Mouse (Mus musculus): ENCODE measurements at regions not wholly inside any gene's neighbourhood (a gene's known extent, or its start where the extent isn't known, plus 50 kb on each side); places are given as distances from the start of the nearest gene placed in this dataset.

DNA sequence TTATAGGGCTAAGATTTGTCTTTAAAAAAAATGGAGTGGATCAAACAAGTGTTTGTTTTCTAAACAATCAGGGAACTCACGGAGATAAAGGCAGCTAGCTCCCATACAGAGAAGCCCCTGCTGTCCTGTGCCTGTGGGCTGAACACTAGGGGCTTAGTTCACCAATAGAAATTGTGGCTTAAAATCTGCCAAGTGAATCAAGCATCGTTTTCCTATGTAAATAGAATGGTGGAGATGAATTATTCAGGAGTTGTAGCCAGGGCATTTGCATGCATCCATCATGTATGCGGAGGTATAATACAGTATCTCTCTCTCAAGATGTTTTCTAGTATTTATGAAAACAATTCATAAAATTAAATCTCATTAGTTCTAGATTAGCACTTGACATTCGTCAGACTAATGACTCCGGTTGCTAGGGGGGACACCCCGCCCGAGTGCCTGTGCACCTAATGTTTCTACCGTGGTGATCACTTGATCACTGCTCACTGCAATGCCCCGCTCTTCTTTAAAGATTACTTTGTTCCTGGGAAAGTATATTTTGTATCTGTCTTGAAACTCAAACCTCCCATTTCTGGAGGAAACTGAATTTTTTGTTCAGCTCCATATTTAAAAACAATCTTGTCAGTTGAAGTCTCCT lies 469.1 kb downstream of the Glrx3 start:
- no peaks in the 10 kb centered on the region for H3K36me3 ChIP-seq (replicated peaks; ENCODE audit: control insufficient read depth, insufficient read depth, low read depth)
- no peak overlapping the region for H3K4me3 ChIP-seq (ENCODE audit: insufficient read depth in 1 of 2, low read depth in 2 of 2, low read length in 2 of 2)
- no peak overlapping the region for H3K9ac ChIP-seq (replicated peaks)
- TF ChIP-seq CTCF (IDR thresholded peaks at IDR 0.05; ENCODE audit: low read depth) (no peak), EP300 (IDR thresholded peaks at IDR 0.05; ENCODE audit: low read depth) (no peak)
- DNase-seq (ENCODE audit: low read depth in 3 of 3, low spot score in 3 of 3) (no peak), ATAC-seq (ENCODE audit: insufficient read depth) (no peak)
- H3K27me3 ChIP-seq (ENCODE audit: control insufficient read depth, insufficient read depth, low read length): no peaks in the 10 kb centered on the region
- no peaks in the 10 kb centered on the region for H3K4me1 ChIP-seq (replicated peaks; ENCODE audit: control insufficient read depth in 2 of 2, insufficient read depth in 2 of 2, low read length in 1 of 2)
- no peak overlapping the region for H3K4me2 ChIP-seq (ENCODE audit: low read depth)
- no peak overlapping the region for H3K27ac ChIP-seq
- whole genome bisulfite sequencing (ENCODE audit: insufficient replicate concordance): 60% methylated on average over 9 of the region's 9 CpGs
- H3K9me3 ChIP-seq (ENCODE audit: control insufficient read depth, low read length): no peaks in the 10 kb centered on the region

DNA sequence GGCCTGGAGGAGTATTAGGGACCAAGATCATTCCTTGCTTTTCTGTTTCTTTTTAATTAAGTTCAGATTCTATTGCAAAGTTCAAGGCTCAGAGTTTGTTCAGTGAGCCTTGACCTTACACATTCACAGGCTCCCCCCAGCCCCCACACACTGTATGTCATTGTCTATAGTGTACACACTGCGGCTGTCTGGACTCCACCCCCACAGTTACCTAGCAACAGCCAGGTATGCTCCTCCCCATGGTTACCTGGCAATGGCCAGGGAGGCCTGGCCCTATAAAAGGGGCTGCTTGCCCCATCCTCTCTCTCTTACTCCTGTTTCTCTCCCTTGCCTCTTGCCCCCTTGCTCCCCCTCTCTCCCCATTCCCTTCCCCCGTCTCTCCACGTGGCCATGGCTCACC lies 472.0 kb downstream of the Glrx3 start:
- TF ChIP-seq CTCF (IDR thresholded peaks at IDR 0.05; ENCODE audit: low read depth) (no peak), EP300 (IDR thresholded peaks at IDR 0.05; ENCODE audit: low read depth) (no peak)
- H3K9me3 ChIP-seq (ENCODE audit: control insufficient read depth, low read length): no peaks in the 10 kb centered on the region
- no peak overlapping the region for H3K4me3 ChIP-seq (ENCODE audit: insufficient read depth in 1 of 2, low read depth in 2 of 2, low read length in 2 of 2)
- no peaks in the 10 kb centered on the region for H3K27me3 ChIP-seq (ENCODE audit: control insufficient read depth, insufficient read depth, low read length)
- DNase-seq (ENCODE audit: low read depth in 3 of 3, low spot score in 3 of 3) (no peak), ATAC-seq (ENCODE audit: insufficient read depth) (no peak)
- H3K9ac ChIP-seq (replicated peaks): no peak overlapping the region
- no peaks in the 10 kb centered on the region for H3K4me1 ChIP-seq (replicated peaks; ENCODE audit: control insufficient read depth in 2 of 2, insufficient read depth in 2 of 2, low read length in 1 of 2)
- H3K4me2 ChIP-seq (ENCODE audit: low read depth): no peak overlapping the region
- no peaks in the 10 kb centered on the region for H3K36me3 ChIP-seq (replicated peaks; ENCODE audit: control insufficient read depth, insufficient read depth, low read depth)
- WGBS (ENCODE audit: insufficient replicate concordance): 33% methylated on average over 3 of the region's 3 CpGs
- H3K27ac ChIP-seq: no peak overlapping the region

DNA sequence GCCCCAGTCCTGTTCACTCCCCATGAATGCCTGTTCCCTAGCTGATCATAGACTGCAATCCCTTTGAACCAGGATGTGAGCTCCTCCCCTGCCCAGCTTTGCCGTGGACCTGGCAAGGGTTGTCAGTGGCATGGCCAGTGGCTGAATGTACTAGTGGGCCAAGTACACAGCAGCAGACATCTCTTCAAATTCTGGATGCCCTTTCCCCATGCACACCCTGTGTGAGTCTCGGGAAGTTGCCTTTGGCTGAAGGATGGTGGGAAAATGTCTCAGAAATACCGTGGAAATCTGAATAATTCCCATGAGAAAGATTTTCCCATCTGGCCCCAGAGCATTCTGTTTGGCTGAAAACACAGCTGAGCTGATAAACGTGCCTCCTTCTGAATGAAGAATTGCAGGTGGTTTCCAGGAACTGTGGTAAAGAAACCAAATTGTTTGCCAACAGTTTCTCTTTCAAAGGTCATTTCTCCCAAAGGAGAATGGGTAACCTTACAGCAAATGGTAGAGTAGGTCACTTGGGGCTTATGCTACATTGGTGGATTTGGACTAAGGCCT lies 476.2 kb downstream of the Glrx3 start:
- Histone ChIP-seq H3K27ac (no peak overlapping the region), H3K36me3 (replicated peaks; ENCODE audit: control insufficient read depth, insufficient read depth, low read depth) (no peaks in the 10 kb centered on the region), H3K4me3 (ENCODE audit: insufficient read depth in 1 of 2, low read depth in 2 of 2, low read length in 2 of 2) (no peak overlapping the region), H3K9ac (replicated peaks) (no peak overlapping the region), H3K4me2 (ENCODE audit: low read depth) (no peak overlapping the region), H3K27me3 (ENCODE audit: control insufficient read depth, insufficient read depth, low read length) (no peaks in the 10 kb centered on the region), H3K9me3 (ENCODE audit: control insufficient read depth, low read length) (no peaks in the 10 kb centered on the region), H3K4me1 (replicated peaks; ENCODE audit: control insufficient read depth in 2 of 2, insufficient read depth in 2 of 2, low read length in 1 of 2) (no peaks in the 10 kb centered on the region)
- WGBS (ENCODE audit: insufficient replicate concordance): 45% methylated on average over 4 of the region's 4 CpGs
- TF ChIP-seq EP300 (IDR thresholded peaks at IDR 0.05; ENCODE audit: low read depth) (no peak), CTCF (IDR thresholded peaks at IDR 0.05; ENCODE audit: low read depth) (no peak)
- no peak for ATAC-seq (ENCODE audit: insufficient read depth)
- DNase-seq (ENCODE audit: low read depth in 3 of 3, low spot score in 3 of 3): no peak

DNA sequence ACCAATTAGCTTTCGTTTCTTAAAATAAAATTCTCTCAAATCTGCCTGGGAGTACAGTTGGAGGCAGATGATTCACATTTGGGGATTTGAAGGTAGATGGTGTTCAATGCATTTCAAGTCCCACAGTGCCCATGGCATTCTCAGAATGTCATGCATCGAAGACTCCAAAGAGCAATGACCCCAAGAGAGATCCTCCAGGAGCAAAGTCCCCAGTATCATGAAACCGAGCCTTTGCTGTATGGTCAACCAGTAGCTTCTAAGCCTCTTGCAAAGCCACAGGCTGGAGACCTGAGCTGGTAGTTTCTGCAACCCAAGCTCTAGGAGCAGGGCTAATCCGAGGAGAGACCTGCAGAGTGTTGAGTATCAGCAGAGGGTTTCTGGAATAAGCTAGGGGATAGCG lies 477.1 kb downstream of the Glrx3 start:
- Histone ChIP-seq H3K4me3 (ENCODE audit: insufficient read depth in 1 of 2, low read depth in 2 of 2, low read length in 2 of 2) (no peak overlapping the region), H3K9me3 (ENCODE audit: control insufficient read depth, low read length) (no peaks in the 10 kb centered on the region), H3K27ac (no peak overlapping the region), H3K9ac (replicated peaks) (no peak overlapping the region), H3K36me3 (replicated peaks; ENCODE audit: control insufficient read depth, insufficient read depth, low read depth) (no peaks in the 10 kb centered on the region), H3K4me2 (ENCODE audit: low read depth) (no peak overlapping the region), H3K27me3 (ENCODE audit: control insufficient read depth, insufficient read depth, low read length) (no peaks in the 10 kb centered on the region), H3K4me1 (replicated peaks; ENCODE audit: control insufficient read depth in 2 of 2, insufficient read depth in 2 of 2, low read length in 1 of 2) (no peaks in the 10 kb centered on the region)
- ATAC-seq (ENCODE audit: insufficient read depth) (no peak), DNase-seq (ENCODE audit: low read depth in 3 of 3, low spot score in 3 of 3) (no peak)
- TF ChIP-seq CTCF (IDR thresholded peaks at IDR 0.05; ENCODE audit: low read depth): no peak
- TF ChIP-seq EP300 (IDR thresholded peaks at IDR 0.05; ENCODE audit: low read depth): no peak
- WGBS (ENCODE audit: insufficient replicate concordance): 66% methylated on average over 5 of the region's 5 CpGs

DNA sequence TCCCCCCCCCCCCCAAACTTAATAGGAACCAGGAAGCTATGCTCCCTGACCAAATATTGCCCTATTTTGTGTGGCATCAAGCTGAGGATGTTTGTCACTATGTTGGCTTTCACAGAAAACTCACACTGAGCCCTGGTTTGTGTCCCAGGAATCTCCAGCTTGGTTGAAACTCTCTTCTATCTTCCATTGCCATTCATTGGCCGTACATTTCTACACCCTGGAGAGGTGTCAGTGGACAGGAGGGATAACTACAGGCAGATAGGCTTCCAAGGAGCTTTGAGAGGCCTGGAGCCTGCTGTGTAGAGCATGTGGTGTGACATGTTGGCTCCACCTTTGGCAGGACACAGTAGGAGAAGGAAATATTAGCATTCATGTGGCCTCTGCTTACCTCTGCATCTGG lies 478.9 kb downstream of the Glrx3 start:
- H3K4me1 ChIP-seq (replicated peaks; ENCODE audit: control insufficient read depth in 2 of 2, insufficient read depth in 2 of 2, low read length in 1 of 2): no peaks in the 10 kb centered on the region
- H3K36me3 ChIP-seq (replicated peaks; ENCODE audit: control insufficient read depth, insufficient read depth, low read depth): no peaks in the 10 kb centered on the region
- no peak overlapping the region for H3K27ac ChIP-seq
- H3K27me3 ChIP-seq (ENCODE audit: control insufficient read depth, insufficient read depth, low read length): no peaks in the 10 kb centered on the region
- 33% methylated on average over 1 of the region's 1 CpGs for whole genome bisulfite sequencing (ENCODE audit: insufficient replicate concordance)
- DNase-seq (ENCODE audit: low read depth in 3 of 3, low spot score in 3 of 3): no peak
- no peak overlapping the region for H3K9ac ChIP-seq (replicated peaks)
- ATAC-seq (ENCODE audit: insufficient read depth): no peak
- H3K4me2 ChIP-seq (ENCODE audit: low read depth): no peak overlapping the region
- H3K9me3 ChIP-seq (ENCODE audit: control insufficient read depth, low read length): no peaks in the 10 kb centered on the region
- no peak for TF ChIP-seq CTCF (IDR thresholded peaks at IDR 0.05; ENCODE audit: low read depth)
- TF ChIP-seq EP300 (IDR thresholded peaks at IDR 0.05; ENCODE audit: low read depth): no peak
- no peak overlapping the region for H3K4me3 ChIP-seq (ENCODE audit: insufficient read depth in 1 of 2, low read depth in 2 of 2, low read length in 2 of 2)
